Mouse (Mus musculus) testis, adult 2 months (tissue): ENCODE results near the gene Gpr176.

Experiments
- CTCF ChIP-seq: fragments of 200-500 bp; IDR thresholded peaks from 2 replicates; pipeline ENCODE4 v1.5.1; 2012; ENCODE audit warnings: low read depth, mild to moderate bottlenecking, inconsistent platforms, low read length, moderate library complexity; ENCODE audit not compliant: control insufficient read depth, insufficient read depth, insufficient replicate concordance
- POLR2A ChIP-seq: fragments of 200-500 bp; IDR thresholded peaks from 2 replicates; pipeline ENCODE4 v1.6.1; 2012; ENCODE audit warnings: low read depth, mild to moderate bottlenecking, inconsistent platforms, low read length, moderate library complexity; ENCODE audit not compliant: control insufficient read depth

GRCm38 (mm10) chr2:118248966-118249365 is 124.3 kb downstream of the Gpr176 start:
- TF ChIP-seq CTCF (no peak), POLR2A (no peak)
